Mouse (Mus musculus) E14TG2a.4 (cell line): Measurements from ENCODE around the gene Pimreg.

Experiments used
- CTCF ChIP-seq: conservative IDR thresholded peaks from 2 replicates; pipeline ENCODE4 v1.5.1; 2014; ENCODE audit warnings: low read length
- NANOG ChIP-seq: IDR thresholded peaks from 2 replicates; pipeline ENCODE4 v1.6.1; 2014; ENCODE audit warnings: borderline replicate concordance, low read length, mixed read lengths
- POU5F1 ChIP-seq: IDR thresholded peaks from 2 replicates; pipeline ENCODE4 v1.6.1; 2014; ENCODE audit warnings: low read length, borderline replicate concordance

- TF ChIP-seq CTCF (no peak), POU5F1 (no peak), NANOG (no peak)
These were observed 19.3 kb downstream of the Pimreg start for GRCm38 (mm10) chr11:72061093-72061620.
